Mouse (Mus musculus) kidney, postnatal 0 days (tissue): Measurements from ENCODE around the gene Ikbke. TPM values are rescaled to one million over a fixed set of nuclear protein-coding genes. Genes with fewer than 3 reads are reported as not detected.
A peak's percentile ranks its signal among the peaks of the same experiment; 100 is the strongest.

Experiments
- ATAC-seq: fragments of 200-750 bp; cut with Nextera tagmentation; replicated peaks from 2 replicates; pipeline ENCODE4 v1.8.0; 2017; ENCODE audit warnings: low read depth, moderate number of reproducible peaks, moderate TSS enrichment, moderate library complexity; ENCODE audit not compliant: low FRiP score
- DNase-seq: peaks from one replicate; pipeline ENCODE4 v3.0.0-alpha.2; 2016; ENCODE audit warnings: low spot score
- H3K27ac ChIP-seq: fragments of 300-500 bp; sonication (generic); 2 replicates; pipeline ENCODE4 v1.5.1; 2014; ENCODE audit warnings: mild to moderate bottlenecking
- H3K27me3 ChIP-seq: fragments of 300-500 bp; sonication (generic); 2 replicates; pipeline ENCODE4 v1.6.1; 2014; ENCODE audit warnings: low read length, mixed read lengths; ENCODE audit not compliant: insufficient read depth
- H3K36me3 ChIP-seq: fragments of 300-500 bp; sonication (generic); 2 replicates; pipeline ENCODE4 v1.6.1; 2014; ENCODE audit warnings: low read length, mixed read lengths; ENCODE audit not compliant: insufficient read depth
- H3K4me1 ChIP-seq: fragments of 300-500 bp; sonication (generic); replicated peaks from 2 replicates; pipeline ENCODE4 v1.6.1; 2014; ENCODE audit warnings: antibody characterized with exemption, low read length, mixed read lengths; ENCODE audit not compliant: insufficient read depth
- H3K4me2 ChIP-seq: fragments of 300-500 bp; sonication (generic); 2 replicates; pipeline ENCODE4 v1.6.1; 2014; ENCODE audit warnings: mild to moderate bottlenecking, low read length, moderate library complexity, mixed read lengths
- H3K4me3 ChIP-seq: fragments of 300-500 bp; sonication (generic); replicated peaks from 2 replicates; pipeline ENCODE4 v1.5.1; 2014; ENCODE audit warnings: low read depth, low read length
- H3K9ac ChIP-seq: fragments of 300-500 bp; sonication (generic); 2 replicates; pipeline ENCODE4 v1.6.1; 2014; ENCODE audit warnings: low read depth, low read length
- H3K9me3 ChIP-seq: fragments of 300-500 bp; sonication (generic); replicated peaks from 2 replicates; pipeline ENCODE4 v1.6.1; 2016; ENCODE audit warnings: low read length, inconsistent platforms, mixed read lengths
- CTCF ChIP-seq: IDR thresholded peaks from 2 replicates; pipeline ENCODE4 v1.5.1; 2016; ENCODE audit warnings: antibody characterized with exemption, low read depth, mild to moderate bottlenecking, moderate library complexity
- WGBS: fragments of 180-500 bp; shearing (Covaris S2); extraction: QIAGEN DNeasy Blood & Tissue Kit; methylation state at CpG from one replicate; pipeline ENCODE4 v1.1.7; 2014; 5-methylcytosine and 5-hydroxymethylcytosine counted together
- polyA plus RNA-seq: library from polyadenylated mRNA; unstranded; fragments of >200 nt; fragmentation: Nextera tagmentation; extraction: Ambion mirVana; gene quantifications from 2 replicates; pipeline ENCODE4 v1.2.1, GENCODE M21; 2015

Gene Ikbke
- polyA plus RNA-seq, 1 experiment from 2014 or later = 3.0 TPM

- H3K9ac ChIP-seq = no peak overlapping the region
- no peaks in the 10 kb centered on the region for H3K4me1 ChIP-seq
- no peak for ATAC-seq
- no peak overlapping the region for H3K4me3 ChIP-seq
- no peaks in the 10 kb centered on the region for H3K27me3 ChIP-seq
- no peak overlapping the region for H3K4me2 ChIP-seq
- peaks cover 24% of the 10 kb centered on the region for H3K36me3 ChIP-seq
- H3K27ac ChIP-seq = no peak overlapping the region
- TF ChIP-seq CTCF = no peak
- no peaks in the 10 kb centered on the region for H3K9me3 ChIP-seq
- 89% methylated on average over 5 of the region's 5 CpGs for WGBS
- no peak for DNase-seq
Observed at GRCm38 (mm10) chr1:131317625-131318024, 38.2 kb upstream of the Ikbke start.

- WGBS = 88% methylated on average over 3 of the region's 3 CpGs
- TF ChIP-seq CTCF = no peak
- H3K36me3 ChIP-seq = peaks cover 27% of the 10 kb centered on the region
Observed at GRCm38 (mm10) chr1:131311284-131311683, 31.9 kb upstream of the Ikbke start.

GRCm38 (mm10) chr1:131310237-131310818 is 30.9 kb upstream of the Ikbke start:
- H3K9ac ChIP-seq = no peak overlapping the region
- no peaks in the 10 kb centered on the region for H3K9me3 ChIP-seq
- H3K36me3 ChIP-seq = peaks cover 19% of the 10 kb centered on the region
- H3K4me3 ChIP-seq = no peak overlapping the region
- H3K4me1 ChIP-seq = no peaks in the 10 kb centered on the region
- DNase-seq (no peak), ATAC-seq (no peak)
- H3K27me3 ChIP-seq = no peaks in the 10 kb centered on the region
- H3K4me2 ChIP-seq = no peak overlapping the region
- no peak for TF ChIP-seq CTCF
- WGBS = 92% methylated on average over 5 of the region's 5 CpGs
- H3K27ac ChIP-seq = no peak overlapping the region

More at GRCm38 (mm10) chr1:131311284-131311683, 31.9 kb upstream of the Ikbke start:
- ATAC-seq (no peak), DNase-seq (no peak)
- Histone ChIP-seq H3K4me3 (no peak overlapping the region), H3K9me3 (no peaks in the 10 kb centered on the region), H3K27ac (no peak overlapping the region), H3K9ac (no peak overlapping the region), H3K4me1 (no peaks in the 10 kb centered on the region), H3K4me2 (no peak overlapping the region), H3K27me3 (no peaks in the 10 kb centered on the region)

GRCm38 (mm10) chr1:131300750-131301149 is 21.3 kb upstream of the Ikbke start:
- 42% methylated on average over 2 of the region's 2 CpGs for WGBS
- no peaks in the 10 kb centered on the region for H3K9me3 ChIP-seq
- peaks cover 26% of the 10 kb centered on the region for H3K36me3 ChIP-seq
- no peaks in the 10 kb centered on the region for H3K27me3 ChIP-seq
- ATAC-seq (no peak), DNase-seq (no peak)
- H3K4me2 ChIP-seq = no peak overlapping the region
- no peak overlapping the region for H3K27ac ChIP-seq
- no peak overlapping the region for H3K9ac ChIP-seq
- TF ChIP-seq CTCF = no peak
- no peaks in the 10 kb centered on the region for H3K4me1 ChIP-seq
- no peak overlapping the region for H3K4me3 ChIP-seq

- no peak for ATAC-seq
- Histone ChIP-seq H3K36me3 (peaks cover 33% of the 10 kb centered on the region), H3K9ac (no peak overlapping the region), H3K4me1 (no peaks in the 10 kb centered on the region), H3K9me3 (no peaks in the 10 kb centered on the region), H3K27me3 (no peaks in the 10 kb centered on the region), H3K4me3 (no peak overlapping the region), H3K4me2 (no peak overlapping the region), H3K27ac (no peak overlapping the region)
- TF ChIP-seq CTCF = no peak
- 37% methylated on average over 6 of the region's 6 CpGs for whole genome bisulfite sequencing
- DNase-seq = peak; percentile 15
Observed at GRCm38 (mm10) chr1:131299788-131300187, 20.4 kb upstream of the Ikbke start.

GRCm38 (mm10) chr1:131299240-131299639 is 19.8 kb upstream of the Ikbke start:
- Histone ChIP-seq H3K4me3 (no peak overlapping the region), H3K4me1 (no peaks in the 10 kb centered on the region), H3K27ac (no peak overlapping the region), H3K27me3 (no peaks in the 10 kb centered on the region), H3K9ac (no peak overlapping the region), H3K4me2 (no peak overlapping the region), H3K9me3 (no peaks in the 10 kb centered on the region), H3K36me3 (peaks cover 34% of the 10 kb centered on the region)
- WGBS = 74% methylated on average over 3 of the region's 3 CpGs
- ATAC-seq (no peak), DNase-seq (no peak)
- TF ChIP-seq CTCF = no peak

- no peak overlapping the region for H3K4me2 ChIP-seq
- TF ChIP-seq CTCF = no peak
- H3K36me3 ChIP-seq = peaks cover 34% of the 10 kb centered on the region
- no peak overlapping the region for H3K27ac ChIP-seq
- H3K9ac ChIP-seq = no peak overlapping the region
- no peak for DNase-seq
- H3K9me3 ChIP-seq = no peaks in the 10 kb centered on the region
- no peaks in the 10 kb centered on the region for H3K27me3 ChIP-seq
- ATAC-seq = no peak
- no peak overlapping the region for H3K4me3 ChIP-seq
- 70% methylated on average over 9 of the region's 9 CpGs for WGBS
- no peaks in the 10 kb centered on the region for H3K4me1 ChIP-seq
Observed at GRCm38 (mm10) chr1:131298171-131298570, 18.8 kb upstream of the Ikbke start.
